Mouse (Mus musculus): ENCODE results near the gene Psen2.

Psen2 gene

GRCm38 (mm10) chr1:180263364-180263997 lies at the start of gene Psen2:
Psen2 (minus strand) TSS chr1:180263438.
- in situ Hi-C loops (cut with MboI, MseI): no loop called here

- in situ Hi-C loops (cut with MboI, MseI): loop anchor here in 1 of 2 experiments (25.0 kb wide), 1 partner anchor 1124 kb away; no protein-coding TSS in a partner anchor
These were observed 49.6 kb upstream of the Psen2 start for GRCm38 (mm10) chr1:180312792-180313311.

- in situ Hi-C loops (cut with MboI, MseI): loop anchor here in 1 of 2 experiments (25.0 kb wide), 1 partner anchor 1125 kb away; no protein-coding TSS in a partner anchor
These were observed 49.0 kb upstream of the Psen2 start for GRCm38 (mm10) chr1:180312286-180312685.

DNA sequence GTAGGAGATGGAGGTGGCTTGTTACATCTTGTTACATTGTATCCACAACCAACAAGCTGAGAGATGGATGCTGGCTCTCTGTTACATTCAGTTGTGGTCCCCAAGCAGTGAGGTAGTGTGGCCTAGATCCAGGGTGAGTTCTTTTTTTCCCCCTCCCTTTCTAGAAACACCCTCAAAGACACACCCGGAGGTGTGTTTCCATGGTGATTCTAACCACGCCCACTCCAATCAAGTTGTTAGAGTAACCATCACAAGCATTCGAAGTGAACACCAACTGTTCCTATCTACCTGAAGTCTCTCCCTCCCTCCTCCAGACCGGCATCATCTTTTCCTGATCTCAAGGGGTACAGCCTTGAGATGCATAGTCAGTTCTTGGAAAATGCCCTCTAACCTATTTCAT lies 45.7 kb upstream of the Psen2 start:
- in situ Hi-C loops (cut with MboI, MseI): loop anchor here in 1 of 2 experiments (25.0 kb wide), 1 partner anchor 1128 kb away; no protein-coding TSS in a partner anchor

GRCm38 (mm10) chr1:180307661-180308060 lies 44.4 kb upstream of the Psen2 start:
- in situ Hi-C loops (cut with MboI, MseI): loop anchor here in 1 of 2 experiments (25.0 kb wide), 1 partner anchor 1130 kb away; no protein-coding TSS in a partner anchor

DNA sequence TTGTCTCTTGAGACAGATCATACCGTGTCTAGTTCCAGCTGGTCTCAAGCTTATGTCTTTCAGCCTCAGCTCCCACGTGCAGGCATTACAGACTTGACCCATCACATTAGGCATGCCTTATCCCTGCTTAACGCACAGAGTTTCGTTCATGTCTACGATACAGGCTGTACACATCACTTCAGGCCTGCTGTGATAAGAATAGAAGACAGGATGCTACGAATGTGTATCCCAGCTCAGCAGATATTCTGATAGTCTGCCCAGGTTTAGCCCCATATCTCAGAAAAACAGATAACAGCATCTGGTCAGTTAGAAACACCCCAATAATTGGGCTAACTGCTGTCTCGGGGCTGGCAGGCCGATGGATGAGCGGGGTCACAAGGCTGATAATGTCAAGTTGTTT lies 43.7 kb upstream of the Psen2 start:
- in situ Hi-C loops (cut with MboI, MseI): loop anchor here in 1 of 2 experiments (25.0 kb wide), 1 partner anchor 1130 kb away; no protein-coding TSS in a partner anchor

GRCm38 (mm10) chr1:180303600-180303999 lies 40.4 kb upstream of the Psen2 start:
- in situ Hi-C loops (cut with MboI, MseI): loop anchor here in 1 of 2 experiments (25.0 kb wide), 1 partner anchor 1134 kb away; no protein-coding TSS in a partner anchor

- in situ Hi-C loops (cut with MboI, MseI): loop anchor here in 1 of 2 experiments (25.0 kb wide), 1 partner anchor 1135 kb away; no protein-coding TSS in a partner anchor
These were observed 39.2 kb upstream of the Psen2 start for GRCm38 (mm10) chr1:180302253-180303120.

DNA sequence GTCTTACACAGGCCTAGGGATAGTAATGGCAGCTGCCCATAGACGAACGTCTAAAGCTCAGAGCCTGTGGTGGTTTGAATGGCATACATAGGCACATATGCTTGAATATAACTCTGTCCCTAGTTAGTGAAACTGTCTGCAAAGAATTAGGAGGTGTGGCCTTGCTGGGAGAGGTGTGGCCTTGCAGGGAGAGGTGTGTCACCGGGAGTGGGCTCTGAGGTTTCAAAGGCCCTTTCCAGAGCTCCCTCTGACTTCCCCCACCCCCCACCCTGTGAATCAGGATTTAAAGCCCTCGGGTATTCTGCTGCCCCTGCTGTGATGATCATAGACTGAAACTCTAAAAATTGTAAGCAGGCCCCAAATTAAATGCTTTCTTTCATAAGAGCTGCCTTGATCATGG lies 37.8 kb upstream of the Psen2 start:
- in situ Hi-C loops (cut with MboI, MseI): loop anchor here in 1 of 2 experiments (25.0 kb wide), 1 partner anchor 1136 kb away; no protein-coding TSS in a partner anchor

GRCm38 (mm10) chr1:180300292-180300691 lies 37.1 kb upstream of the Psen2 start:
- in situ Hi-C loops (cut with MboI, MseI): loop anchor here in 1 of 2 experiments (25.0 kb wide), 1 partner anchor 1137 kb away; no protein-coding TSS in a partner anchor

- in situ Hi-C loops (cut with MboI, MseI): loop anchor here in 1 of 2 experiments (25.0 kb wide), 1 partner anchor 1138 kb away; no protein-coding TSS in a partner anchor
These were observed 36.5 kb upstream of the Psen2 start for GRCm38 (mm10) chr1:180299697-180300096.

DNA sequence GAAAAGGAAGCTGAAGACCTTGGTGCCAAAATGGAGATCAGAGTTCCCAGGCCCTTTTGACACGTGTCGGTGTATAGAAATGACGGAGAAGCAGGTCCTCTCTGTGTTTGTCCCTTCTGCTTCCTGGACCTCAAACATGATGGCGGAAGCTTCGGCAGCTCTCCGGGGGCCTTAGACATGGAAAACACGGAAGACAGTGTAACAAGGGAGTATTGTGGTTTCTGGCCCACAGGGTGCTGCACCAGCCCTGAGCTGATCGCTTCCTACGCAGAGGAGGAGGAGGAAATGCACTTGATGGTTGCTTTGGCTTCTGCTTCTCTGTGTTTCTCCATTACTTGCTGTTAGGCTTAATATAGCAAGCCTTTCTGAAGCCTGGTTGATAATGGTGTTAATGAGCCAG lies 32.9 kb upstream of the Psen2 start:
- in situ Hi-C loops (cut with MboI, MseI): no loop called here

- in situ Hi-C loops (cut with MboI, MseI): no loop called here
These were observed 27.1 kb upstream of the Psen2 start for GRCm38 (mm10) chr1:180290358-180290757.

DNA sequence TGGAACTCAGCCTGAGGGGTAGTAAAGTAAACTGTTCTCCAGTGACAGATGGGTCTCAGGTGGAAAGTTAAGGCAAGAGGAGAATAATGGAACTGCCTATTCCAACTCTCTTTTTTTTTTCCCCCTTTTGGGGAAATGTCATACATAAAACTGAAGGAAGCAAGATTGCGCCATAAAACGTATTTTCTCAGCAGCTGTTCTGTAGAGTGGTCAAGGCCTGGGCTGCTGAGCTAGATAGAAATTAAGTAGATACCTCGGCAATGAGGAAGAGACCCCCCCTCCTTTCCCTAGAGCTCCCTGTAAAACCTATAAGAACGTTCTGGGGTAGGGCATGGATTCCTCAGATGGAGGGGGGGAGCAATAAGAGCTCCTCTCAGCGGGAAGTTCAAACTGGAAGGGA lies 26.6 kb upstream of the Psen2 start:
- in situ Hi-C loops (cut with MboI, MseI): loop anchor here in 1 of 2 experiments (5.0 kb wide), 1 partner anchor 43 kb away; the partner anchor contains the start of gene Itpkb

- in situ Hi-C loops (cut with MboI, MseI): loop anchor here in 1 of 2 experiments (5.0 kb wide), 1 partner anchor 43 kb away; the partner anchor contains the start of gene Itpkb
These were observed 25.7 kb upstream of the Psen2 start for GRCm38 (mm10) chr1:180288872-180289468.

- in situ Hi-C loops (cut with MboI, MseI): loop anchor here in 1 of 2 experiments (5.0 kb wide), 1 partner anchor 44 kb away; the partner anchor contains the start of gene Itpkb
These were observed 25.0 kb upstream of the Psen2 start for GRCm38 (mm10) chr1:180288227-180288626.

DNA sequence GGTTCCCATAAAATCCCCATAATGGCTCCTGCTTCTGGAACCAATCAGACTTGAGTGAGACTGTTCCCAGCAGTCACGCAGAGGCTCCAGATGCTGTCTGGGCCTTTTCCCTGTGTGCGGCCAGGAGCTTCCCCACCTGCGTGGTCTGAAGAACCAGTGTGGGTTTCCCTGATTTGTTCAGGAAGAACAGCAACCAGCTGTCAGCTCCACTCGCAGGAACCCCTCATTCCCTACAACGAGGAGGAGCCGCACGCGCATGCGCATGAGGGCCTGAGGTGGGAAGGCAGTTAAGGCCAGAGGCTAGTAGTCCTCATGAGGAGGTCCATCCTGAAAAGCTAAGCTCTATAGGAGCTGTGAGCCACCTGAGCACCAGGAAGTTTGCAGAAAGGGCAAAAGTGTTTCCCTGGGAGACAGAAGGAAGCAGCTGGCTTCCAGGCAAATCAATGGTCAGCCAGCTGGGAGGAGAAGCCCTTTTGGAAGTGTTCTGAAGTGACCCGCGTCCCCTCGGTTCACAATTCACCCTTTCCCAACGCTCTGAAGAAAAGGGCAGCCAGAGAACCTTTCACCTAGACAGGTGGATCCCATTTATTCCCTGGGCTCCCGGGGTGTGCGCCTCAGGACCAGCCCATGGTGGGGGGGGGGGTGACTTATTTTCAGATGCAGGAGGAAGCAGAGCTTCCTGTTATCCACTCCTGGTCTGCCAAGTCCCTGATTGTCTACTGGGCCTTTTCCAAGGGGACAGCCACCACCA lies 23.0 kb upstream of the Psen2 start:
- in situ Hi-C loops (cut with MboI, MseI): loop anchor here in 1 of 2 experiments (5.0 kb wide), 1 partner anchor 46 kb away; the partner anchor contains the start of gene Itpkb

DNA sequence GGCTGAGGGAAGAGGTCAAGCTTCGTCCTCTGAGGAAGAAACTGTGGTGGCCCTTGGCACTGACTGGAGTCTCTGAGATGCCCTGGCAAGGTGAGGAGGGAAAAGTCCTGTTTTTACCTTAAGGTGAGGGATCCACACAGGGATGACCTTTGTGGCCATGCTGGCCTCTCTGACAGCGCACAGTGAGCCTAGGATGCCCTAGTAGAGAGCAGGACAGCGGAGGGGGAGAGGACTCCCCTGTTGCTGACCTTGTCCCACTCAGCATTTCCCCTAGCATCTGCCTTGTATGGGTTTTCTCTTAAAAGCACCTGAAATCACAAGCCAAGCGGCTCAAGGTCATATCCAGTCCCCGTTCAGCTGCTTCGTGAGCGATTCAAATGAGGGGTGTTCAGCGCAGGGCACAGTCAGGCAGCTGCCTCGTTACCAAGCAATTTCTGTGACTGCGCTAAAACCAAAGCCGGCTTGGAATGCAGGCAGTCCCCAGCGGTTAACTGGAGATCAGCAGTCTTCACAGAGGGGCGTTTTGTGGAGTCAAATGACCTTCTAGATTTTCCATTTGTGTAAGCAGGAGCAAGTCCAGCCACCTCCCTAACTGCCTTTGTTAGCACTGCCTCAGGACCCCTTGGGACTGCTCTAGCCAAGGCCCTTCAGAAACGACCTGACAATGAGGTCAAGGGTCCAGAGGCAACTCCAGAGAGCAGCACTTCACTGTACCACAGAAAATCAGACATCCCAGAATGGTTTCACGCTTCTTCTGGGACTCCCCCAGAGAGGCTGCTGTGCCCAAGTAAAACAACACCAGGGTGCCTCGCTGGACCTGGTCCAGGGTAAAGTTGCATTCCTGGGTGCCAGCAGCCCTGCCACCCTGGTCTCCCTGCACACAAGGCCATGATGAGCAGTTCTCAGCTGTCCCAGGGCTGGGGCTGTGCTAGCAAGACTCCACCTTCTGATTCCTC lies 20.9 kb upstream of the Psen2 start:
- in situ Hi-C loops (cut with MboI, MseI): no loop called here

GRCm38 (mm10) chr1:180282581-180282980 lies 19.3 kb upstream of the Psen2 start:
- in situ Hi-C loops (cut with MboI, MseI): no loop called here

Measured in T-helper 17 cell (primary cell).